Mouse (Mus musculus) kidney, adult 2 months (tissue): ENCODE measurements around the gene Cacnb2. TPM values are rescaled to one million over a fixed set of nuclear protein-coding genes. Genes with fewer than 3 reads are reported as not detected.

Experiments used
- DNase-seq: peaks from one replicate; pipeline ENCODE4 v3.0.0; 2021
- H3K27ac ChIP-seq: fragments of 200-500 bp; 2 replicates; pipeline ENCODE4 v1.5.1; 2012; ENCODE audit warnings: low read depth, low read length, control low read depth, inconsistent platforms; ENCODE audit not compliant: insufficient read depth
- H3K27me3 ChIP-seq: fragments of 200-500 bp; replicated peaks from 2 replicates; pipeline ENCODE4 v1.6.1; 2012; ENCODE audit warnings: mild to moderate bottlenecking, moderate library complexity, low read length, inconsistent platforms; ENCODE audit not compliant: control insufficient read depth, insufficient read depth
- H3K36me3 ChIP-seq: fragments of 200-500 bp; 2 replicates; pipeline ENCODE4 v1.6.1; 2012; ENCODE audit warnings: mild to moderate bottlenecking, moderate library complexity, low read length, inconsistent platforms; ENCODE audit not compliant: control insufficient read depth, insufficient read depth
- H3K4me1 ChIP-seq: fragments of 200-500 bp; 2 replicates; pipeline ENCODE4 v1.6.1; 2011; ENCODE audit warnings: low read length; ENCODE audit not compliant: control insufficient read depth, insufficient read depth
- H3K4me3 ChIP-seq: fragments of 200-500 bp; 2 replicates; pipeline ENCODE4 v1.5.1; 2011; ENCODE audit warnings: mild to moderate bottlenecking, low read depth, low read length, control low read depth; ENCODE audit not compliant: insufficient read depth
- CTCF ChIP-seq: fragments of 200-500 bp; conservative IDR thresholded peaks from 2 replicates; pipeline ENCODE4 v1.5.1; 2011; ENCODE audit warnings: low read depth, mild to moderate bottlenecking, control low read depth, low read length, moderate library complexity, mixed read lengths; ENCODE audit not compliant: insufficient read depth, insufficient read length
- POLR2A ChIP-seq: fragments of 200-500 bp; IDR thresholded peaks from one replicate; pipeline ENCODE4 v1.6.1; 2011; ENCODE audit warnings: low read depth, low read length, control low read depth
- WGBS: fragments of 180-500 bp; shearing (Covaris S2); methylation state at CpG from one replicate; pipeline ENCODE4 v1.1.7; 2018; 5-methylcytosine and 5-hydroxymethylcytosine counted together
- polyA plus RNA-seq: library from polyadenylated mRNA; depleted of rRNA; stranded (reverse); fragments of >200 nt; gene quantifications from 2 replicates; pipeline ENCODE4 v1.2.3, GENCODE M21; 2012

Gene Cacnb2
- polyA plus RNA-seq, 1 experiment, result 1.6 TPM

DNA sequence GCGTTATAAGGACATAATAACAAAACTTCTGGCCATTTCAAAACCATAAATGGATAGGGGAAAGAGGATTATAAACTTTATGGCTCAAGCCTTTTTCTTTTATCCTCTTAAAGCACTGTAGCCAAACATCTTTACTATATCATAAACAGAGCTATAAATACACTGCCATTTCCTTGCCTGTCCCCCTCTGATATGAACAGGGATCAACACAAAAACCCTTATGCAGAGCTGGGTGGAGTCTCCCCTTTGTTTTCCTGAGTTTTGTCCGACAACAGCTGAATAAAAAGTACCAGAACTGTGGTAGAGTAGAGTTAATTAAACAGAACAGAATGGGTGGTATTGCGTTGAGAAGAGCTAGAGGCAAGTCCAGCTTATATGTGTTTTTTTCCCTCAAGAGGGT, 280.6 kb downstream of the Cacnb2 start:
- Histone ChIP-seq H3K27ac (no peak overlapping the region), H3K4me3 (no peak overlapping the region), H3K27me3 (no peaks in the 10 kb centered on the region), H3K36me3 (no peaks in the 10 kb centered on the region), H3K4me1 (no peaks in the 10 kb centered on the region)
- no peak for DNase-seq
- WGBS, result 75% methylated on average over 3 of the region's 3 CpGs
- no peak for TF ChIP-seq POLR2A
- no peak for TF ChIP-seq CTCF

DNA sequence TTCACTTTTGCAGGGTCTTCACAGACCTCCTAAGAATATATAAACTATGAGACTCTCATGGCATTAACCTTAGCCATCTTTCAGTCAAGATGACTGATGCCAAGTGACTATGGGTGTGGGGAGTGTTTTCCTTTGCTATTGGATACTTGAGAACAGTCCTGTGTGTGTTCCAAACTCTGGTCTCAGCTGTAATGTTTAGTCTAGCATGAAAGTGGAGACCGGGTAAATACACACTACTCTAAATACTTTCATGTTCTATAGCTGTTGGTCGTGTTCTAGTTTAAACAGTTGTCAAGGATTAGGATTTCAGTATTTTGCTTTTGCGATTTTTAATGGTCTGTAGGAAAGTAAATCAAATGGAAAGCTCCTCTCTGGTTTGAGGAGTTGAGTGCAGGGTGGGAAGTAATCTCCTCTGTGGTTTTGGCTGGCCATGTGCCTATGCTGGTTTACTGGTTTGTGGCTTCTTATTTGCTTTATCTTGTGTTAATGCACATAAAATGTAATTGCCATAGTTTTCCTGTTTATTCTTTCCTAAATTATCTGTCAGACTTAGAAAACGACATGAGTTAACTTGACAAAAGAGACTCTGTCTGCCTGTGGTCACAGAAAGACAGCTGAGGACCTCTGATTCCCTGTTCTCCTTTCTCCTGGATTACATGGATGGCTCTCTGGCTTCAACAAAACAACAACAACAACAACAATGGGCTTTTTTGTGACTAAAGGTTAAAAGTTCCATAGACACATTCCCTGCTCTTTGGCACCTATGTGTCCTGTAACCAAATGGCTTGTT, 285.7 kb downstream of the Cacnb2 start:
- Histone ChIP-seq H3K36me3 (no peaks in the 10 kb centered on the region), H3K27me3 (no peaks in the 10 kb centered on the region), H3K4me3 (no peak overlapping the region), H3K27ac (no peak overlapping the region), H3K4me1 (no peaks in the 10 kb centered on the region)
- TF ChIP-seq POLR2A (no peak), CTCF (no peak)
- 19% methylated on average over 4 of the region's 4 CpGs for WGBS
- DNase-seq, result no peak

DNA sequence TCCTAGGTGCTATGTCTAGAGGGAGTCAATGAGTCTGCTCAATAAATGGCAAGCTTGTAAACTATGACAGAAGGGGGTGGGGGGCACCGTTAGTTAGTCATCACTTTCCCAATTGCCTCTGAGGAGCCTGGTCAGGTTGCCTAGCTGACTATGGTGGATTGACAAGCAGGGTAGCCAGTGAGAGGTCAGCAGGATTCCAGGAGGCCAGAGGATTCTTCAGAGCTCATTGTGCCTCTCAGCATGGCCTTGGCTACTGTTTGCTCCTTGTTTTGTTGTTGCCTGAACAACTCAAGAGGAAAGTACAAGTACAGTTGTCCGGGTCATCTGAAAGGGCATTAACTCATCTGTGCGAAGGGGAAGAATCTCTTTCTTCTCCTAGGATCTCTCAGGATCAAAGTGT, 300.9 kb downstream of the Cacnb2 start:
- H3K27ac ChIP-seq, result no peak overlapping the region
- no peak for DNase-seq
- WGBS, result 77% methylated on average over 3 of the region's 3 CpGs
- no peaks in the 10 kb centered on the region for H3K36me3 ChIP-seq
- TF ChIP-seq CTCF (no peak), POLR2A (no peak)
- H3K27me3 ChIP-seq, result no peaks in the 10 kb centered on the region
- no peak overlapping the region for H3K4me3 ChIP-seq
- no peaks in the 10 kb centered on the region for H3K4me1 ChIP-seq

DNA sequence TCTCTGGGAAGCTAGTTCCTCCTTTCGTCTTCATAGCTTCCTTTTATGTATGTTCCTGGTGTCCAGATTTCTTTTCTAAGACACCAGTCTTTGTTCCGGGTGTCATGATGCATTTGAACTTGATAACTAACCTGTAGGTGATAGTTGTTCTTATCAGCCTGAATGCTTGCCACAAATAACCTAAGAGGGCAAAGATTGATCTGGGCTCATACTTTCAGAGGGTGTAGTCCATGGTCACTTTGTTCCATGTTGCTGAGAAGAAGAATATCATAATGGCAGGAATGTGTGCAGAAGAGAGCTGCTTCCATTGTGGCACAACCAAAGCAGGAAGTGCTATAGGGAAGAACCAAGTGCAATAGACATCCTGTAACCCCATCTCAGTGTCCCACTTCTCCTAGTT, 302.0 kb downstream of the Cacnb2 start:
- H3K27ac ChIP-seq, result no peak overlapping the region
- 84% methylated on average over 2 of the region's 2 CpGs for WGBS

DNA sequence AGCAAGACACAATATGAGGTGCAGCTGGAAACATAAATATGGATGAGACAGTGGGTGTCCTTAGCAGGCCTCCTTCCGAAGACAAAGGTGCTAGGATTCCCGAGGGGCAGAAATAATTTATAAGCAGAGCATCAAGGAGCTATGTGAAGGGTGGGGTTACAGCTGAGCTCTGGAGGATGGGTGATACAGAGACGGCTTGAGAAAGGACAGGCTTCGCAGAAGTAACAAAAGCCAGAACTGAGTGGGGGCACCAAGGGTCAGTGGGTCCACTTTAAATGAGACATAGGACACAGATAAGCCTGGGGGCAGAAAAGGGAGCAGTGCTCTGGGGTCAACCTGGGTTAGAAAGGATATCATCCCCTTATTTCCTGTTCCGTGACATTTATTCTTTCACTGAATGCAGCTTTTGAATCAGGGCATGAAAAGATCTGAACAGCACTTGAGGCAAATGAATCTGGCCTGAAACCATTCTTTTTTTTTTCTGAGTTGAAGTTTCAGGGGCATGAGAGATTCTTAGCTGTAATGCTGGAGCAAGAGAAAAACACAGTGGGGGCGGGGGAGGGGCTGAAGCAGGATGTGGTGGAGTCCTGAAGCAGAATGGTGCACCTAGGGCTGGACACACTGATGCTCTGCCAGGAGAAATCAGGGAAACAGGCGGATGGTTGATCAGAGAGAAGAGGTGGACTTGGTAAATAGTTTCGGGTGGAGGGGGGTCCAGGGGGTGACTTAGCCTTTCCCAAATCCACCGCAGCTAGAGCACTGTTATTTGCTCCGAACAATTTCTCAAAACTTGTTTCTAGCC, 304.4 kb downstream of the Cacnb2 start:
- no peaks in the 10 kb centered on the region for H3K36me3 ChIP-seq
- H3K27ac ChIP-seq, result no peak overlapping the region
- TF ChIP-seq CTCF (no peak), POLR2A (no peak)
- DNase-seq, result no peak
- no peaks in the 10 kb centered on the region for H3K27me3 ChIP-seq
- 59% methylated on average over 10 of the region's 10 CpGs for WGBS
- H3K4me1 ChIP-seq, result no peaks in the 10 kb centered on the region
- no peak overlapping the region for H3K4me3 ChIP-seq

More for the DNA sequence above, 302.0 kb downstream of the Cacnb2 start:
- Histone ChIP-seq H3K4me1 (no peaks in the 10 kb centered on the region), H3K27me3 (no peaks in the 10 kb centered on the region), H3K4me3 (no peak overlapping the region), H3K36me3 (no peaks in the 10 kb centered on the region)
- no peak for DNase-seq
- TF ChIP-seq POLR2A (no peak), CTCF (no peak)

DNA sequence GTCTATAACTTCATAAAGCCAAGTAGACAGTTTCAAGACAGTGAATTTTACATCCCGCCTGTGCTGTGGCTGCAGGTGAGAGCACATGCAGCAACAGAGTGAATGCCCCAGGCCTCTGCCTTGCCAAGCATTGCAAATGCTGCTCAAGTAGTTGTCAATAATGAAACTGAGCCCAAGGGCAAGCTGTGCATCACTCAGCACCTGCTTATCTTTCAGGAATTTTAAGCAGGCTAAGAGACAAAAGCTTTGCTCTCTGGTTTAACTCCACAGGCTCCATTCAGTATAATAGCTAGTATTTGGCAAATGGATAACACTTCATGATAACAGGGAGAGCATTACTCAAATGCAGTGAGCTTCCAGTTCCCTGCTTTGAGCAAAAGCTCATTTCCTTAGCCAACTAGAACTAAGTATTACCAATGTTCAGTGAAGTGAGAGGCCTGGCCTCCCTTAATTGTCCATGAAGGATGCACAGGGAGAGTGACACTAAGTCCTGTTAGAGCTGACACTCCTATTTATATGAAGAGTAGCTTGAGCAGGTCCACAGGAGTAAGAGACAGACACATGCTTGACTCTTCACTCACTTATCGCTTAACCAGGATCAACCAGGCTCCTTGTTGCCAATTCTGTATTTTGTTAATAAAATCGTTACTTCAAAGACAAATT, 314.8 kb downstream of the Cacnb2 start:
- no peak overlapping the region for H3K27ac ChIP-seq
- 89% methylated on average over 3 of the region's 3 CpGs for WGBS
- TF ChIP-seq POLR2A, result no peak
- no peak for TF ChIP-seq CTCF

DNA sequence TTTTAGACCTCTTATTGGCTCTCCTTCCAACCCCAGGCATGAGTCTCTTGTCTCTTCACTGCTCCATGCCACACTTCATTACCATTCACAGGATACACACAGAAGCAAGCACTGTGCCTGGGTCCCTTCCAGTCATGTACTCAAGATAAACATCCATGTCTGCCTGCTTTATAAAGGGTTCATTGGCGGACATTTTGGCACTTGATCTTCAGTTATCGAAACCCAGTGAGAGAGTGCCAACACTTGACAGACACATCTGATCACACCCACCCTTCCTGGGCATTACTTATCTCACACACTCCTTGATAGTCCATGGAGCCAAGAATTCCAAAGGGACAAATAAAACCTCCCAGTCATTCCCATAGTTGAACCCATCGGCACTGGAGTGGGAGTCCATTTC, 327.0 kb downstream of the Cacnb2 start:
- 95% methylated on average over 3 of the region's 3 CpGs for WGBS
- no peaks in the 10 kb centered on the region for H3K4me1 ChIP-seq
- H3K27ac ChIP-seq, result no peak overlapping the region
- no peaks in the 10 kb centered on the region for H3K36me3 ChIP-seq
- H3K27me3 ChIP-seq, result no peaks in the 10 kb centered on the region
- no peak for TF ChIP-seq POLR2A
- no peak for TF ChIP-seq CTCF
- no peak overlapping the region for H3K4me3 ChIP-seq
- no peak for DNase-seq

More for the DNA sequence above, 314.8 kb downstream of the Cacnb2 start:
- no peak for DNase-seq
- Histone ChIP-seq H3K27me3 (no peaks in the 10 kb centered on the region), H3K36me3 (no peaks in the 10 kb centered on the region), H3K4me3 (no peak overlapping the region), H3K4me1 (no peaks in the 10 kb centered on the region)
